Mouse (Mus musculus) liver, embryonic 15.5 days (tissue): ENCODE data around the gene Pou1f1. TPM values are rescaled to one million over a fixed set of nuclear protein-coding genes. Genes with fewer than 3 reads are reported as not detected.

ENCODE experiments used
- ATAC-seq: fragments of 200-750 bp; cut with Nextera tagmentation; 2 replicates; pipeline ENCODE4 v1.8.0; 2017; ENCODE audit warnings: moderate number of reproducible peaks, mild to moderate bottlenecking, moderate library complexity; ENCODE audit not compliant: insufficient read depth
- H3K27ac ChIP-seq: fragments of 300-500 bp; sonication (generic); replicated peaks from 2 replicates; pipeline ENCODE4 v1.5.1; 2015; ENCODE audit warnings: mild to moderate bottlenecking, inconsistent platforms
- H3K27me3 ChIP-seq: fragments of 300-500 bp; sonication (generic); 2 replicates; pipeline ENCODE4 v1.6.1; 2015; ENCODE audit warnings: mild to moderate bottlenecking, inconsistent platforms
- H3K36me3 ChIP-seq: fragments of 300-500 bp; sonication (generic); replicated peaks from 2 replicates; pipeline ENCODE4 v1.6.1; 2015; ENCODE audit warnings: moderate library complexity, mild to moderate bottlenecking, inconsistent platforms
- H3K4me1 ChIP-seq: fragments of 300-500 bp; sonication (generic); replicated peaks from 2 replicates; pipeline ENCODE4 v1.6.1; 2015; ENCODE audit warnings: inconsistent platforms
- H3K4me2 ChIP-seq: fragments of 300-500 bp; sonication (generic); 2 replicates; pipeline ENCODE4 v1.6.1; 2015; ENCODE audit warnings: moderate library complexity, mild to moderate bottlenecking, inconsistent platforms
- H3K4me3 ChIP-seq: fragments of 300-500 bp; sonication (generic); replicated peaks from 2 replicates; pipeline ENCODE4 v1.5.1; 2015; ENCODE audit warnings: mild to moderate bottlenecking, inconsistent platforms
- H3K9ac ChIP-seq: fragments of 300-500 bp; sonication (generic); 2 replicates; pipeline ENCODE4 v1.6.1; 2015; ENCODE audit warnings: moderate library complexity, mild to moderate bottlenecking, inconsistent platforms
- H3K9me3 ChIP-seq: fragments of 300-500 bp; sonication (generic); replicated peaks from 2 replicates; pipeline ENCODE4 v1.6.1; 2016; ENCODE audit warnings: inconsistent platforms
- WGBS: fragments of 180-500 bp; shearing (Covaris S2); methylation state at CpG from one replicate; pipeline ENCODE4 v1.1.7; 2015; ENCODE audit warnings: mixed read lengths; ENCODE audit not compliant: insufficient replicate concordance; 5-methylcytosine and 5-hydroxymethylcytosine counted together
- polyA plus RNA-seq: library from polyadenylated mRNA; unstranded; fragments of >200 nt; fragmentation: Nextera tagmentation; extraction: Ambion mirVana; gene quantifications from 2 replicates; pipeline ENCODE4 v1.2.1, GENCODE M21; 2015

The Pou1f1 gene
- polyA plus RNA-seq, 1 experiment from 2014 or later: not detected

- H3K9ac ChIP-seq: no peak overlapping the region
- H3K27ac ChIP-seq: no peak overlapping the region
- ATAC-seq: no peak
- no peaks in the 10 kb centered on the region for H3K27me3 ChIP-seq
- H3K4me1 ChIP-seq: peaks cover 18% of the 10 kb centered on the region
- WGBS: 61% methylated on average over 1 of the region's 1 CpGs
- H3K36me3 ChIP-seq: no peaks in the 10 kb centered on the region
- H3K4me3 ChIP-seq: no peak overlapping the region
- no peak overlapping the region for H3K4me2 ChIP-seq
- no peaks in the 10 kb centered on the region for H3K9me3 ChIP-seq
Measured at GRCm38 (mm10) chr16:65564951-65565350, 44.6 kb downstream of the Pou1f1 start.

- H3K27ac ChIP-seq: no peak overlapping the region
- no peak for ATAC-seq
- H3K9me3 ChIP-seq: no peaks in the 10 kb centered on the region
- H3K4me1 ChIP-seq: no peaks in the 10 kb centered on the region
- no peaks in the 10 kb centered on the region for H3K36me3 ChIP-seq
- H3K27me3 ChIP-seq: no peaks in the 10 kb centered on the region
- no peak overlapping the region for H3K9ac ChIP-seq
- 34% methylated on average over 4 of the region's 4 CpGs for WGBS
- no peak overlapping the region for H3K4me2 ChIP-seq
- H3K4me3 ChIP-seq: no peak overlapping the region
Measured at GRCm38 (mm10) chr16:65568853-65569252, 48.5 kb downstream of the Pou1f1 start.

- H3K4me3 ChIP-seq: no peak overlapping the region
- H3K9me3 ChIP-seq: no peaks in the 10 kb centered on the region
- H3K27ac ChIP-seq: no peak overlapping the region
- no peaks in the 10 kb centered on the region for H3K27me3 ChIP-seq
- no peaks in the 10 kb centered on the region for H3K36me3 ChIP-seq
- 40% methylated on average over 6 of the region's 6 CpGs for WGBS
- H3K9ac ChIP-seq: no peak overlapping the region
- ATAC-seq: no peak
- no peaks in the 10 kb centered on the region for H3K4me1 ChIP-seq
- no peak overlapping the region for H3K4me2 ChIP-seq
Measured at GRCm38 (mm10) chr16:65577298-65578029, 57.2 kb downstream of the Pou1f1 start.

Other genes with a start within 250 kb of the Pou1f1 start
- gene Chmp2b, start 42.2 kb downstream of the Pou1f1 start, polyA plus RNA-seq: 16.6 and 17.4 TPM in 2 replicates